Mouse (Mus musculus) embryonic fibroblast, embryonic 13.5 days (primary cell): Measurements from ENCODE around the gene Zfp384.

ENCODE experiments used
- CTCF ChIP-seq: IDR thresholded peaks from 2 replicates; pipeline ENCODE4 v1.5.1; 2011; ENCODE audit warnings: mild to moderate bottlenecking, control low read depth, low read length, moderate library complexity, borderline replicate concordance; ENCODE audit not compliant: insufficient read depth
- POLR2A ChIP-seq: IDR thresholded peaks from 2 replicates; pipeline ENCODE4 v1.6.1; 2011; ENCODE audit warnings: low read depth, mild to moderate bottlenecking, control low read depth, low read length, moderate library complexity

GRCm38 (mm10) chr6:124995831-124996403 lies 13.0 kb upstream of the Zfp384 start:
- TF ChIP-seq CTCF (no peak), POLR2A (no peak)
